Mouse (Mus musculus): ENCODE data around the gene Mmp17.

Gene Mmp17

DNA sequence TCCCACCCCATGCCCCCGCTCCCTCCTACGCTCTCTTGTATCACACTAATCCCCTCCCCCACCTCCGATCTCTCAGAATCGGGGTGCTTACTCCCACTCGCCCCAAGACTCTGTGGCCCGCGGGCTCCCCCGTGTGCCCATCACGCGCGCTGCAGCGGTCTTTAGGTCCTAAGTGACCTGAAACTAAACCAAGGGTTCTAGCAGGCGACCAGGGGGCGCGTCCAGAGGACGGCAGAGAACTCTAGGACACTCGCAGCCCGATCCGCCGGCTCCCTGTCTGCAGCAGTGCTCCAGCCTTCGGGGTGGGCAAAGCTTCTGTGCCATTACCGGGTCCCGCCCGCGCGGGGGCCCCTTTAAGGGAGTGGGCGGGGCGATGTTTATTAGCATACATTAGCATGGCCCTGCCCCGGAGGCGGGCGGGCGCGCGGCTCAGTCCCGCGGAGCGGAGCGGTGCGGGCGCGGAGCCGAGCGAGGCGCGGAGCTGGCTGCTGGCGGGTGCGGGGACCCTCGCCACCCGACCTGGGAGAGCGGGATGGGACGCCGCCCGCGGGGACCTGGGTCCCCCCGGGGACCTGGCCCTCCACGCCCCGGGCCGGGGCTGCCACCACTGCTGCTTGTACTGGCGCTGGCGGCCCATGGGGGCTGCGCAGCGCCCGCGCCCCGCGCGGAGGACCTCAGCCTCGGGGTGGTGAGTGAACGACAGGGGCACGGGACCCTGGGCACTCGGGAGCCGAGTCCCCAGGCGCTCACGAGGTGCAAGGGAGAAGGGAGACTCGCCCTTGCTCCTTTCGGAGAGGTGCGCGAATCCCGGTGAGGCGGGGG lies at the start of gene Mmp17:
TSS of gene Mmp17 (plus strand) at position 409 of the 822 bp plus-strand sequence.
- in situ Hi-C loops (cut with MboI): loop anchor here (10.0 kb wide), 2 partner anchors 89 to 409 kb away; no protein-coding TSS in a partner anchor

DNA sequence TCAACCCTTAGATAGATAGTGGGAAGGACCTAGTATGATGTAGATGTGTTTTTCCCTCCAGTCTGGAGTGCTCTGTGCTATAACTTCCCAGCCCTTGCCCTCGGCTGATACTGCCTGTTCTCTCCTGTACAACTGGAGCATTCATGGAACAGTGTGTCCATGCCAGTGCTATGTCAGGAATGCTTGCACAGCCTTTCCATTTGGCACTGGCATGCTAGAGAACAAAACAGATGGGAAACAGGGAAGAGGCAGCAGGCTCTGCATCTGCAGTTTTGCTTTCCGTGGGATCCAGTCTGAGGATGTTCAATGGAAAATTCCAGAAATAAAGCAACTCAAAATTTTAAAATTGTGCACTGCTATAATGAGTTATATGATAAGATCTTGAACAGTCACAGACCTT lies 49.5 kb upstream of the Mmp17 start:
- in situ Hi-C loops (cut with MboI): no loop called here

DNA sequence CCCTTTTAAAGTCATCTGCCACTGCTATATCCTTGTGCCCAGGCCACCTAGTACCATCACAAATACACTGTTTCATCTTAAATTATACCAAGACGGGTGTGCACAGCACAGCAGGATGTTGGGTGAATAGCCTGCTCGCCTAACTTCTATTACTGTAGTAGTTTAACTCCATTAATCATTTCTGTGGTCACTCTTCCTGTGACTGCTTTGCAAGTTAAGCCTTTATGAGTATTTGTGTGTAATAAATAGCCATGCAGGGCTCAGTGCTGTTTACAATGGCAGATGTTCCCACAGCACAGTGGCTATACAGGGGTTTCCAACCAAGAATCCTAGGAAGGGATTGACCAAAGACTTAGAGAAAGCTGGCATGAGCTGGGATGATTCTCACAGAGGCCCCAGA lies 48.9 kb upstream of the Mmp17 start:
- in situ Hi-C loops (cut with MboI): no loop called here

DNA sequence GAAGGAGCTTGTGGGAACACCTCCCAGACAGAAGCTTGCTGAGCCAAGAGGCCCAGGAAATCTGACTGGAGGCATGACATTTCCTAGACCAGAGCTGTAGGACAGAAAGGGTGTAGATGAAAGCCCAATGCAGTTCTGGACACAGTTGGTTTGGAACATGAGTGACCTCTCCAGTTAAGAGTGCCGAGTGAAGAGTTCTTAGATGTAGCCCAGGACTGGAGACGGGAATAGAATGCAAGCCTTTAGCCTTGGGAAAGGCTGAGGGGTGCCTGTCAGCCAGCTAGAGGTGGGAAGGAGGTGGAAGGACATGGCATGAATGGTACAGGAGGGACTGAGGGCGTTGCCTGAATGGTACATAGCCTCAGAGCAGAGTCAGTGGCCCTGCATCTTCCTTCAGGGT lies 48.5 kb upstream of the Mmp17 start:
- in situ Hi-C loops (cut with MboI): no loop called here

DNA sequence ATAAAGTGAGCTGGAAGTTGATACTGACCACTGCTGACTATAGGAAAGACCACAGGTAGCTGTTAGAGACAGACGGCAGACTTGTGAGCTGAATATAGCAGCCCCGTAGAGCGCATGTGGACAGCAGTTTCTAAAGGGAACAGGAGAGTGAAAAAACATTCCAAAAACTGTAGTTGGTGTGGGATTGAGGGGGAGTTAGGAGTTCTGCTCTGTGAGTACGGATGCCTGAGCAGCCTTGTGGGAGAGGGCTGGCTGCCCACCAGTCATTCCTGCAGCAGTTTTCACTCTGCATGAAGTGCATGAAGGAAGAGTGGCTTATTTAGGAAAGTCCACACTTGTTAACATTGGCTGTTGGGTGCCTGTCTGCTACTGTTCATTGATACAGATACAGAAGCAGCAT lies 45.1 kb upstream of the Mmp17 start:
- in situ Hi-C loops (cut with MboI): no loop called here

DNA sequence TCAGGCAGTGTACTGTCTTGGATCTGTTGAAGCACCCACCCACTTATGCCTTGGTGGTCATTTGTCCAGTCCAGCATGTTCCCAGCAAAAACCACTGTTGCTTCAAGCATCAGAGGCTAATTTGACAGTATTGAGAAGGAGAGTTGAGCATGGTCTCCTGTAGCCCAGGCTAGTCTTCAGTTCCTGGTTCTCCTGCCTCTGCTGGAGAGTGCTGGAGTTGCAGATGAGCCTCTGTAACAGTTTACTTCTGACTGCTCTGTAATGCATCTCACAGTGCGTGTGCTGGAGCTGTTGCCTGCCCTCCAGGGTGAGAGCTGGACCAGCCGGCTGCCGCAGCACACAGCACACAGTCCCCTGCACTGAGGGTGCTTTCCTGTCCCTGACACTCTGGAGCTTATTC lies 41.7 kb upstream of the Mmp17 start:
- in situ Hi-C loops (cut with MboI): no loop called here

DNA sequence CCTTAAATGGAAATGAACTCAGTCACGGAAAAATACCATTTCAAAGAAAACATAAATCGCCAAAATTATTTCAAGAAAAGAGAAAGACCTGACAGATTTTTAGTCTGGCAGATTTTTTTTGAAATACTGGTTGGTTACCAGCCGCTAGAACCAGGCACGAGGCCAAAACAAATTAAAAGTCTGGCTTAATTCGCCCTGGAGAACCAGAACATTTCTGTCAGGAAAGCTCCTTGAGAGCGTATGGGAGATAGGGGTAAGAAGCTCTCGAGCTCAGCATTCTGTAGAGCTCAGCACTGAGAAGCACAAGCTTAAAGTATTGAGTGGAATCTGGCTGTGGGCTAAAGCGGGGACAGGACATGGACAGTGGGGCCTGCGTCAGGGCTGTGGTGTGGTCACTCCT lies 38.2 kb upstream of the Mmp17 start:
- in situ Hi-C loops (cut with MboI): no loop called here

DNA sequence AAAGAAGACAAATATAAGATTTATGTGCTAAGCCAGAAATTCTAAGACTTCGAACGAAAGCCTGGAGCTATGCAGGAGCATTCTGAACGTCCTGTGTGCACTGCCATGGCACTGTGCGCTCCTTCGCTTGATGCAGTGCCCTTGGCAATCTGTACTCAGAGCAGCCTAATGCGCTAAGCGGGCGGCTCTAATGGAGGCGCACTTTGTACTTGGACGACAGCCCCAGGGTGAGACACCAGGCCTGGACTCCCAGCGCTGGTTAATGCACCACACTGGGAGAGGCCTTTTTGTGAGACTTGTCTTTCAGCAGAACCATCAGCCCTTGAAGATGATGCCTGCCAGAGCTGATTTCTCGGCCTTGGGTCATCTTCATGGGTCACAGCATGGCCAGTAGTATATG lies 34.3 kb upstream of the Mmp17 start:
- in situ Hi-C loops (cut with MboI): no loop called here

DNA sequence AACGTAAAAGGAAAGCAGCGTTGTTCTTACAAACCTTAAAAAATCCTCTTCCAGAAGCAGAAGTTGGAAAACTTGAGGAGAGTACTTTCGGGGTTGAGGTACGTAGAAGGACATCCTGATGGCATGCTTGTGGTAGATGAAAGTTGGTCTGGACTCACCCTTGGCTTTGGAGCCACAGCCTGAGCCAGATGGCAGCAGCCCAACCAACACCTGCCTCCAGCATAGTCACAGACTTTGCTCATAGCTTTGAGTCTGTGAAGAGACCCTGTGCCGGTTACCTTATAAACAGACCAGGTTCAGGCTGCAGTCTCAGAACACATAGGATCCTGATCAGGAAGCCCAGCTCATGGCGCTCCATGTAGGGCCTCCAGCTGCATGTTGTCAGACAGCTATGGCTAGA lies 33.2 kb upstream of the Mmp17 start:
- in situ Hi-C loops (cut with MboI): no loop called here

DNA sequence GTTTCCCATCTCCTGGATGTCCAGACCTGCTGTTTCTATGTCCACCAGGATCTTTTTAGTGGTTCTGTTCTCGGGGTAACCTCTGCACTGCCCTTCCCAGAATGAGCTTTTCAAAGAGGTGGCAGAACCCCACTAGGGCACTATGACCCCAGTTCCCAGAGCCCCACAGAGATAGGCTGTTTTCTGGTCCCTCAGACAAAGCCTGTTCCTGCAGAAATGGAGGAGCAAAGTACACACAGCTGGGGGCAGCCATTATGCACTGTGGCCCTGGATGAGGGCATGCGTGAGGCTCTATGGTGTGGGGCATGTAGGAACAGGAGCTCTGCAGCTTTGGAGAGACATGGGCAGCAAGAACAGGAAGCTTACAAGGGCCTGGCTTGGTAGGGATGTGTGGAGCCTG lies 32.0 kb upstream of the Mmp17 start:
- in situ Hi-C loops (cut with MboI): no loop called here

DNA sequence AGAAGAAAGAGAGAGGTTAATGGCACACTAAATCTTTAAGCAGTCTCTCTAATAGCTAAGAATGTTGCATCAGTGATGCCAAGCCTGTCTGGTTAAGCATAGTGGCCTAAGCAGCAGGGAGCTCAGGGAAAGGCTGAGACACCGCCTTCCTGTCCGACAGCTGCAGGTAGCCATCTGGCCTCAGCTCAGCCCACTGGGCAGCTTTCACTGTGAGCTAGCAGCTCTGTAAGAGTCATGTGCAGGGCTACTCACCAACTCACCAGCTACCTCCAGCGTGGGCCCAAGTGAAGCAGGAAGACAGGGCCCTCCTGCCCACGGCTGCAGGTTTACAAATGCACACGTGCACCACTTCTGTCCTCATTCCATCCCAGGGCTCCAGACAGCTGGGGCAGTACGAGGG lies 30.3 kb upstream of the Mmp17 start:
- in situ Hi-C loops (cut with MboI): no loop called here

DNA sequence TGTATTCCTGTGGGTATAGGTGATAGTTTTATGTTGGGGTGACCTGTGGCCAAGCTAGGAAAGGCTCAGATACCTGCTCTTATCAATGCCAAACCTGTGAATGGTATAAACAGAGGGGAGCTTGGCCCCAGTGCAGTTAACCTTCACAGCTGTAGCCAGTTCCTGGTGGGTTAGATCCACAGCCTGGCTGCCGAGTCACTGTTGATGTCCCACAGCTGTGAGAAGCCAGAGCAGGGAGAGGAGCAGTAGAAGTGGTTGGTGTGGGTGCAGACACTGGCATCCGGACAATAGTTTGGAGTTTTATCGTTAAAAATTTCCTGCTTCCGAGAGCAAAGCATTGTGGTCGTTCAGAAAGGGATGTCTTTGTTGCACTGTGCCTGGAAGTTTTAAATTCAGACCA lies 25.4 kb upstream of the Mmp17 start:
- in situ Hi-C loops (cut with MboI): no loop called here

DNA sequence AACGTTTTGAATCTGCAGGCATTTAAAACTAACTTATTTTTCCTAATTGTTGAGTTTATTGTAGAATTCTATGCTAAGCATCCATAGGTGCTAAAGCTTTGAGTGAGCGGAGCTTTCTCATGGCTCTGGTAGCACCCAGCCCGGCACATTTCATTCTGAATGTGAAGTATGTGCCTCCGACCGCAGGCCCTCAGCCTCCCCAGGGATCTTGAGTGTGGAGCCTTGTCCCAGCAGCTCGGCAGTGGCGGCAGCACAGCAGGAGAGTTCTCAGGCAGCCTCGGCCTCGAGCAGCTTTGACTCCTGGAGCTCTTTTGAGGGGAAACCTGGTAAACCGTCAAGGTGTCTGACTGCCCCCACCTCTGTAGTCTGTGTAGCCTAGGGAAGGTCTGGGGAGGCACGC lies 24.7 kb upstream of the Mmp17 start:
- in situ Hi-C loops (cut with MboI): no loop called here

DNA sequence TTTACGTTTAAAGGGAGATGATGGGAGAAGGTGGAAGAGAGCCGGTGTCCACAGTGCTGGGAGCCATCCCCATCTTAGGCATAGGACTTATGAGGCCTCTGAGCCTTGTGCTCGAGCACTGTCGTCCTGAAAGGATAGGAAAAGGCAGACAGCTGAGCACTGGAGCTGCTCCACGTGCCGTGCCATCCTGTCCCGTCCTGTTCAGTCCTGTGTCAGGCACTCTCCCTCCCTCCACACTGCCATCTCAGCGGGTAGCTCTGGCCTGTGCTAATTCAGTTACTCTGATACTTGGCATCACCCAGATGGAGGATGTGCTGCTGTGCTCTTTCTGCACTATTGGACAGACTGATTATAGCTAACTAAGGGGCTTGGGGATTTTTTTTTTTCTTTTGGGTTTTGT lies 21.6 kb upstream of the Mmp17 start:
- in situ Hi-C loops (cut with MboI): no loop called here

DNA sequence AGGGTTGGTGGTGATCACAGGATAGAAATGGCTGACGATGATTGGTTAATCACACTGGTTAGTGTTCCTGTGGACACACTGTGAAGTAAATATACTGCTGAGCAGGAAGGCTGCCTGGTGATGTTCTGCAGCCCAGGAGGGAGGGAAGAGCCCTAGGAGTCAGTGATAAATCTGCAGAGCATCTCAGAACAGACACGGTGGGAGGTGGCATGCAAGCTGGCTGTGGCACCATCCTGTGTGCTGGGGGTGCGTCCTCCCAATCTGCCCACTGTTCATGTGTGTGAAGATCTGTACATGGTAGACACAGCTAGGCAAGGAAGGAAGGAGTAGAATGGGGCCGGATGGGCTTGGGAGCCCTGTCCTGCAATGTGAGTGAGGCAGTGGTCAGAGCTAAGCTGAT lies 15.4 kb upstream of the Mmp17 start:
- in situ Hi-C loops (cut with MboI): no loop called here

DNA sequence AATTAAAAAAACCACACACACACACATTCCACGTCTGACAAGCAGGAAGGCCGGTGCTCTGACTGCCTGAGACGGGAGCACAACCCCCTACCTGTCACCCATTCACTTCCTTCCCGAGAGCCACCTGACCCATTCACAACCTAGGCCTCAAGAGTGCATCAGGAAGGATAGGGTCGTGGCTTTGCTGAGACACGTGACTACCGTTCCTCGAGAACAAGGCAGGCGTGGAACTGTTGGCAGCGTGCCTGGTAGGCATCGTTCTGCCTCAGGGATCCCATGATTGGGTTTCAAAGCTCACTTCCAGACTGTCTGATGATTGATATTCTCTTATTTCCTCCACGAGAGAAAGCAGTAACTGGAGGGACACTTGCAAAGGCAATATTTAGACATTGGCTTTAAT lies 5.8 kb upstream of the Mmp17 start:
- in situ Hi-C loops (cut with MboI): no loop called here

DNA sequence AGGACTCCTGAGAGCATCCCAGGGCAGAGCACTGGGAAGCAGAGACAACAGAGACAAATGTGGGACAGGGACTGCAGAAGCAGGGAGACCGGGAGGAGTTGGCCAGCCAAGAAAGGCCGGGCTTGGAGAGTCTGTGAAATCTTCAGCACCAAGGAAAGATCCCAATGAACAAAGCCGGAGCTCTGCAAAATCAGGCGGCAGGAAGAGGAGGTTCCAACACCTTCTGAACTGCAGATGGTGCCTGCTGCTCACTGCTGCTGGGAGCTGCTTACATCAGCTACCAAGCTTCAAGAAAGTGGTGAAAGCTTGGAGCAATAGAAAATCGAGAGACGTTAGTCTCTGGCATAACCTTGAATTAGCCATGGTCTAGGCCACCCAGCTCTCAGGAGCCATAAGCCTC lies 3.9 kb upstream of the Mmp17 start:
- in situ Hi-C loops (cut with MboI): loop anchor here (10.0 kb wide), 2 partner anchors 85 to 405 kb away; no protein-coding TSS in a partner anchor

DNA sequence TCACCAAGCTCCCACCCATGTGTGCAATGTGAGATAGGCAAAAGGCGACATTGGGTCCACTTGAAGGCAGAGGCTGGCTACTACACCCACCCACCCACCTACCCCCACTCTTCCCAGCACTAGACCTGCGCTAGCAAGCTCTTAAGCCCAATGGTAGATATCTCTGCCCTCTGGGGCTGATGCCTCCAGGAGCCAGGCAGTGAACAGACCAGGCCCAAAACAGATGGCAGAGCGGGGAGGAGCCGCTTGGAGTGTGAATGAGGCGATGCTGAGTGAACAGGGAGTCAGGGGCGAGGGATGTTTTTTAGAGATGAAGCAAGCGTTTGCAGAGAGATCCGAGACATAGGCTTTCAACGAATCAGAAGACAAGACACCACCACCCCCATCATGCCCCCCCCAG lies 3.4 kb upstream of the Mmp17 start:
- in situ Hi-C loops (cut with MboI): loop anchor here (10.0 kb wide), 2 partner anchors 86 to 406 kb away; no protein-coding TSS in a partner anchor

DNA sequence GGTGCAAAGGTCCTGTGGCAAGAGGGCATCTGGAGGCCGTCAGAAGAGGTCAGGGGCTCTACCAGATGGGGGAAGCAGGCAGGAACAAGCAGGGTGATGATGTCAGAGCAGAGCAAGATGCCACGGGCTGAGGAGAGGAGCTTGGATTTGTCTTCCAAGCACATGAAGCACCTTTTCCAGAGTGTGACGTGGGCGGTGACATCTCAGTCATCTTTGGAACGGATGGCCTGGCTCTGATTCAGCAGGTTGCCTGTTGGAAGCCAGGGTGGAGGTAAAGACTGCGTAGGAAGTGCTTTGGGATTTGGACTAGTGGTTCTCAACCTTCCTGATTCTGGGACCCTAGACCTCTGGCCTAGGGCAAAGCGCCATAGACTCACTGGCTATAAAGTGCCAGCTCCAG lies 3.0 kb upstream of the Mmp17 start:
- in situ Hi-C loops (cut with MboI): loop anchor here (10.0 kb wide), 2 partner anchors 86 to 406 kb away; no protein-coding TSS in a partner anchor

DNA sequence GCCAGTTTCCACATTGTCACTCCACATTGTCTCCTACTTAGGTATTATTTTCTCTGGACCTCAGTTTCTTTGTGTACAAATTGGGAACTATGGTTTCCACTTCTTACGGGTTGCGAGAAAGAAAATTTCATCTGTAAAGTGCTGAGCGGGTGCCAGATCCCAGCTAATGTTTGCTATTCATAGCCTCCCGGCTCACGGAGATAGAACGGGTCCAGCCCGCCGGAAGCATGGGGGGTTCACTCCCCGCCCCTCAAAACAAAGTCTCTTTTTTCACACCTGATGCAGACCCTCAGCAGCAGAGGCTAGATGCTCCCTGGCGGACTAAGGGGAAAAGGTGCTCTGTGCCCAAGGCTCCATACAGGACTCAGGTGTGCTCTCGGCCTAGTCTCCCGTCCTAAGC lies 638 bp upstream of the Mmp17 start:
- in situ Hi-C loops (cut with MboI): loop anchor here (10.0 kb wide), 2 partner anchors 89 to 409 kb away; no protein-coding TSS in a partner anchor

DNA sequence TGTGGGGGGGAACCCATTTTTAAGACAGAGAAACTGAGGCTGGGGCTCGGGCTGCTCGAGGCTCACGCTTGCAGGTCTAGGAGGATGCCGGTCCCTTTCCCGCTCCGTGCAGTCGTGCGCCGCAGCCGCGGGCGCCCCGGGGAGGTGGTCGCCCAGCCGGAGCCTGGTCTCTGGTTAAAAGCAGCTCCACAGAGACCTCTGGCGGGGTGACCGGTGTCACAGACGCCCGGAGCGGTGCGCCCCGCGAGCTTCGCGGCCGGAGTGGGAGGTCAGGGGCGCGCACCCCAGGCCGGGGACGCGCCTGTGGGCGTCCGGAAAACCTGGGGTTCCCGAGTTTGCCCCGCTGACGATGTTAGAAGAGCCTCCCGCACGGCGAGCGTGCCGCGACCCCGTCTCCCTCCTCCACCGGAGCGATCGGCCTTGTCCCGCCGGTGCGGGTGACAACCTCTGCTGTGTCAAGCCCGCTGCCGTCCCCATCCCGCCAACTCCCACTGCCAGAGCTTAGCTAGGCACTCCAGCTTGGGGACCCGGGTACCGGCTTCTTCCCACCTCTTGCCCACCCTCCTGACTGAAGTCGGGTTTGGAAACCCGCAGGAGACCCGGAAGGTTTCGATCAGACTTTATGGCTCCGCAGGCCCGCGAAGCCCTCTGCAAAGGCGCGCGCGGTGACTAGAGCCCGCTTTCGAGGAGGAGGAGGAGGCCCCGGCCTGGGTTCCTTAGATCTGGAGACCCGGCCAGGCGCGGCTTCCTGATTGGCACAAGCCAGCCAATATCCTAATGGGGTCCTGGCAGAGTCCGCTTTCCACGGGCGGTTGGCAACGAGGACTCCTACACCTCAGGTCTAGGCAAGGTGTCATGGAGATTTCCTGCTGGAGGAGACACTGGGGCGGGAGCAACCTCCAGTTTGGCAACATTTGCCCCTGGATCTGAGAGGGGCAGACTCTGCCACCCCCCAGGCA lies 893 bp downstream of the Mmp17 start:
- in situ Hi-C loops (cut with MboI): loop anchor here (5.0 to 10.0 kb wide), 3 partner anchors 90 to 513 kb away; no protein-coding TSS in a partner anchor

DNA sequence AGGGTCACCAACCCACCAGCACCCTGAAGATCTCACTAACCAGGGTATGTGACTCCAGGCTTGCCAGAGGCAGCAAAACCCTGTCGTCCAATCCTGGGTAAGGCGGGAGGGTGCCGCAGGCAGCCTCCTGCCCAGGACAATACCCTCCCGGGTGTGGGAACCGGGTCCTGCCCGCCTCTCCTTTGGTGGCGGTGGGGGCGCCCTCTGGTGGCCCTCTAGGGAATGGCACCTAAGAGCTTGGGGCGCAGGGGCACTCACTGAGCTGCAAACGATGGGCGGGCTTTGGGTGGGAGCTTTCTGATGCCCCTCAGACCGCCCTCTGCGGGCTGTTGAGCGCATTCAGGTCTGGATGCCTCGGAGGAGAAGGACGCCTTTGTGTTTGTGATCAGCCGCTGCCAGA lies 2.0 kb downstream of the Mmp17 start:
- in situ Hi-C loops (cut with MboI): loop anchor here (5.0 to 10.0 kb wide), 3 partner anchors 91 to 514 kb away; no protein-coding TSS in a partner anchor

Data from mature B cell (primary cell).